Mouse (Mus musculus) G1E (cell line): ENCODE results near the gene Homer1.

Experiments
- CTCF ChIP-seq: IDR thresholded peaks from 2 replicates; pipeline ENCODE4 v1.5.1; 2012; ENCODE audit warnings: low read depth, low read length, inconsistent platforms, mixed read lengths
- GATA1 ChIP-seq: IDR thresholded peaks from 2 replicates; pipeline ENCODE4 v1.6.1; 2012; ENCODE audit warnings: borderline replicate concordance, low read length, inconsistent platforms, mixed read lengths

DNA sequence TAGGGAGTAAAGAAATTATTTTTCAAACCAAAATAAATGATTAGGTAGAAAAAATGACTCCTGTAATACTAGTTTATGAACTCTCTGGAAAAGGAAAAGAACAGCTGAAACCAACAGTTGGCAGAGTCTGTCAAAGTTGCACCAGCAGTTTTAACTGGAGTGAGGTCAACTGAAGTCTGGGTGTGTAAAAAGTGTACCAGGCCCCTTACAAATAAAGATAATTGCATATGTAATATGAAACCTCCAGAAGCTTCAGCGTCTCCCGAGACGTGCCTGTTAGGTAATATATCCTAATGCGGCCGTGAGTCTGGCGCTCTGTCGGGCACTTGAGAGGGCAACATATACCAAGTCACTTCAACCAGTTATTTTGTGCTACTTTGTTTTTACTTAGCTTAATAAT lies 8.3 kb downstream of the Homer1 start:
- TF ChIP-seq CTCF: no peak
- no peak for TF ChIP-seq GATA1
